Comparison of ENCODE assay signal across 24 mouse cellular contexts in genomic region chr9:123403031-123403430, GRCm38 (mm10). TPM values are rescaled to one million over a fixed set of nuclear protein-coding genes. Genes with fewer than 3 reads are reported as not detected.
DNase-seq lines count a peak whose midpoint lies in the region; ATAC-seq lines count a peak whose summit lies in the region.
"Had no signal": no experiment of that assay in that cellular context is flagged by ENCODE, and none has a peak within 500 bp of the region (broad histone marks: within the 10 kb centered on the region; RNA-seq: fewer than 3 reads in every experiment).

No protein-coding gene starts in this region.

- no peaks in the 10 kb centered on the region for H3K27me3 ChIP-seq in forebrain, embryonic 15.5 days
- H3K27me3 ChIP-seq: embryonic facial prominence, embryonic 15.5 days; hindbrain, embryonic 12.5 days; Patski had no signal

- WGBS in forebrain, embryonic 15.5 days = 78% methylated on average over 3 of the region's 3 CpGs

- DNase-seq in cerebellum, adult 11-12 months = peak; percentile 28
- DNase-seq in cerebellum, postnatal 4 days (ENCODE audit: low spot score in 2 of 2) = no peak
- peak; percentile 46 for DNase-seq in brain, adult 2 months (ENCODE audit: low read depth, low spot score)
- peak; percentile 77 to 79 for DNase-seq in cerebellum, postnatal 10 days
- no peak for DNase-seq in layer of hippocampus, postnatal 10 days (ENCODE audit: low spot score in 2 of 2)
- no peak for DNase-seq in yolk sac, embryonic 10.5 days (ENCODE audit: low spot score)
- DNase-seq: adrenal gland, postnatal 25 days; embryo, embryonic 11 days; gastrocnemius, postnatal 10 days; heart, adult 18-20 months; heart, postnatal 10 days; heart, postnatal 4 days had no signal

- no peak overlapping the region for H3K4me2 ChIP-seq in forebrain, embryonic 15.5 days (replicated peaks)
- H3K4me2 ChIP-seq: embryonic facial prominence, embryonic 15.5 days; hindbrain, embryonic 12.5 days had no signal

- no peaks in the 10 kb centered on the region for H3K9me3 ChIP-seq in forebrain, embryonic 15.5 days
- H3K9me3 ChIP-seq: embryonic facial prominence, embryonic 15.5 days; forebrain, embryonic 10.5 days; heart, embryonic 10.5 days; hindbrain, embryonic 12.5 days had no signal

- H3K36me3 ChIP-seq in forebrain, embryonic 15.5 days = no peaks in the 10 kb centered on the region
- H3K36me3 ChIP-seq: embryonic facial prominence, embryonic 15.5 days; heart, embryonic 10.5 days; hindbrain, embryonic 12.5 days had no signal

- no peak for ATAC-seq in forebrain, embryonic 15.5 days (replicated peaks)
- ATAC-seq: activated CD4-positive, CD25-positive, alpha-beta regulatory T cell, adult 4 months; forebrain, embryonic 14.5 days; hindbrain, embryonic 16.5 days; inflammation-experienced regulatory T-cells, adult 6 months; intestine, postnatal 0 days; Patski had no signal

- no peak overlapping the region for H3K27ac ChIP-seq in forebrain, embryonic 15.5 days (replicated peaks)
- H3K27ac ChIP-seq: embryonic facial prominence, embryonic 15.5 days; forebrain, embryonic 10.5 days; heart, embryonic 10.5 days; hindbrain, embryonic 12.5 days had no signal

- H3K4me1 ChIP-seq in forebrain, embryonic 15.5 days = no peaks in the 10 kb centered on the region
- H3K4me1 ChIP-seq: embryonic facial prominence, embryonic 15.5 days; heart, embryonic 10.5 days; hindbrain, embryonic 12.5 days had no signal

- no peak overlapping the region for H3K9ac ChIP-seq in forebrain, embryonic 15.5 days (replicated peaks)
- H3K9ac ChIP-seq: embryonic facial prominence, embryonic 15.5 days; hindbrain, embryonic 12.5 days had no signal

- no peak overlapping the region for H3K4me3 ChIP-seq in forebrain, embryonic 15.5 days
- H3K4me3 ChIP-seq: embryonic facial prominence, embryonic 15.5 days; erythroblast, embryonic 14.5 days; forebrain, embryonic 10.5 days; heart, embryonic 10.5 days; hindbrain, embryonic 12.5 days had no signal

RNA-seq across cellular contexts. Expression of gene Lars2, which starts 36.3 kb away (rescaled TPM):
- 861 and 924 TPM in 2 replicates for polyA plus RNA-seq in forebrain, embryonic 15.5 days (2015; fragmentation: Nextera tagmentation; extraction: Ambion mirVana)
- 100 to 1,000 TPM in 1 of 2 experiments, 10 to 100 TPM in 1; 100.0 to 120 TPM for total RNA-seq in layer of hippocampus, postnatal 10 days (2021)

Comparison
In these comparisons a context has a peak if more than half of its experiments do, and no peak if none do; other contexts are left out.
1. DNase-seq: peak in cerebellum, adult 11-12 months (single experiment), brain, adult 2 months (single experiment) and cerebellum, postnatal 10 days (2 of 2); none in cerebellum, postnatal 4 days (0 of 2), layer of hippocampus, postnatal 10 days (0 of 2) and yolk sac, embryonic 10.5 days (single experiment).